Mouse (Mus musculus): ENCODE results near the gene Zfp384.

- TF ChIP-seq CTCF (IDR thresholded peaks at IDR 0.05; ENCODE audit: extremely low read depth, insufficient read depth, insufficient read length, insufficient replicate concordance) (no peak), POLR2A (IDR thresholded peaks at IDR 0.05; ENCODE audit: low read depth, low read length) (no peak)
Observed at GRCm38 (mm10) chr6:125042081-125042480, 33.1 kb downstream of the Zfp384 start.

All from spleen, adult 2 months (tissue).